Mouse (Mus musculus) myocyte (in vitro differentiated cells): ENCODE measurements around the gene Amigo3. TPM values are rescaled to one million over a fixed set of nuclear protein-coding genes. Genes with fewer than 3 reads are reported as not detected.
"Not testable (repeated sequence)": the region's sequence is repeated elsewhere in the genome, so short reads cannot be mapped to it uniquely, and the experiment has no call there.

Source experiments
- H3K27me3 ChIP-seq: one replicate; pipeline ENCODE4 v1.6.1; 2011; ENCODE audit not compliant: control insufficient read depth, insufficient read depth, insufficient read length
- H3K36me3 ChIP-seq: one replicate; pipeline ENCODE4 v1.6.1; 2011; ENCODE audit not compliant: control insufficient read depth, insufficient read depth
- H3K4me2 ChIP-seq: one replicate; pipeline ENCODE4 v1.6.1; 2011; ENCODE audit warnings: low read depth, control low read depth
- H3K4me3 ChIP-seq: one replicate; pipeline ENCODE4 v1.5.1; 2011; ENCODE audit warnings: mild to moderate bottlenecking, control low read depth, moderate library complexity
- H3K79me2 ChIP-seq: one replicate; pipeline ENCODE4 v1.6.1; 2011; ENCODE audit not compliant: control insufficient read depth, insufficient read depth
- H3ac ChIP-seq: one replicate; pipeline ENCODE4 v1.6.1; 2011; ENCODE audit not compliant: control insufficient read depth, insufficient read length
- CEBPB ChIP-seq: IDR thresholded peaks from 2 replicates; pipeline ENCODE4 v1.6.1; 2011; ENCODE audit warnings: mild to moderate bottlenecking, moderate library complexity; ENCODE audit not compliant: poor library complexity, insufficient read depth, severe bottlenecking
- E2F4 ChIP-seq: IDR thresholded peaks from one replicate; pipeline ENCODE4 v1.6.1; 2011; ENCODE audit warnings: mild to moderate bottlenecking, control low read depth, moderate library complexity; ENCODE audit not compliant: insufficient read depth
- MAX ChIP-seq: IDR thresholded peaks from one replicate; pipeline ENCODE4 v1.6.1; 2011; ENCODE audit warnings: low read depth, mild to moderate bottlenecking, control low read depth
- MYOD1 ChIP-seq, 3 experiments: IDR thresholded peaks; one replicate each; pipeline ENCODE4 v1.6.1; 2011; ENCODE audit warnings: control low read depth in 2 of 3, low read depth in 2 of 3, mild to moderate bottlenecking in 2 of 3, moderate library complexity in 1 of 3; ENCODE audit not compliant: insufficient read length in 2 of 3, control insufficient read depth in 1 of 3
- MYOG ChIP-seq, 3 experiments: IDR thresholded peaks; one replicate each; pipeline ENCODE4 v1.6.1; 2011; ENCODE audit warnings: control low read depth in 2 of 3, low read depth in 2 of 3, mild to moderate bottlenecking in 2 of 3; ENCODE audit not compliant: insufficient read length in 2 of 3, control insufficient read depth in 1 of 3, insufficient read depth in 1 of 3
- POLR2A ChIP-seq: IDR thresholded peaks from one replicate; pipeline ENCODE4 v1.6.1; 2011; ENCODE audit warnings: low read depth, mild to moderate bottlenecking, control low read depth, moderate library complexity; ENCODE audit not compliant: insufficient read length
- POLR2AphosphoS2 ChIP-seq: IDR thresholded peaks from one replicate; pipeline ENCODE4 v1.6.1; 2011; ENCODE audit warnings: low read depth, control low read depth; ENCODE audit not compliant: insufficient read length
- REST ChIP-seq: IDR thresholded peaks from one replicate; pipeline ENCODE4 v1.6.1; 2011; ENCODE audit warnings: mild to moderate bottlenecking, control low read depth, moderate library complexity; ENCODE audit not compliant: insufficient read depth, insufficient read length
- SRF ChIP-seq: IDR thresholded peaks from one replicate; pipeline ENCODE4 v1.6.1; 2011; ENCODE audit warnings: low read depth; ENCODE audit not compliant: control insufficient read depth, insufficient read length
- TCF12 ChIP-seq: IDR thresholded peaks from one replicate; pipeline ENCODE4 v1.6.1; 2011; ENCODE audit warnings: mild to moderate bottlenecking, control low read depth; ENCODE audit not compliant: poor library complexity, insufficient read depth, severe bottlenecking
- TCF3 ChIP-seq: IDR thresholded peaks from one replicate; pipeline ENCODE4 v1.6.1; 2011; ENCODE audit warnings: low read depth, control low read depth; ENCODE audit not compliant: insufficient read length
- USF1 ChIP-seq: IDR thresholded peaks from one replicate; pipeline ENCODE4 v1.6.1; 2011; ENCODE audit warnings: low read depth, mild to moderate bottlenecking, control low read depth, moderate library complexity
- polyA plus RNA-seq: library from polyadenylated mRNA; unstranded; fragments of >200 nt; fragmentation: generic; extraction: Trizol; gene quantifications from one replicate; pipeline ENCODE4 v1.2.1, GENCODE M21; 2012; ENCODE audit warnings: missing spikeins

Amigo3 gene
- 1.8 TPM for polyA plus RNA-seq

DNA sequence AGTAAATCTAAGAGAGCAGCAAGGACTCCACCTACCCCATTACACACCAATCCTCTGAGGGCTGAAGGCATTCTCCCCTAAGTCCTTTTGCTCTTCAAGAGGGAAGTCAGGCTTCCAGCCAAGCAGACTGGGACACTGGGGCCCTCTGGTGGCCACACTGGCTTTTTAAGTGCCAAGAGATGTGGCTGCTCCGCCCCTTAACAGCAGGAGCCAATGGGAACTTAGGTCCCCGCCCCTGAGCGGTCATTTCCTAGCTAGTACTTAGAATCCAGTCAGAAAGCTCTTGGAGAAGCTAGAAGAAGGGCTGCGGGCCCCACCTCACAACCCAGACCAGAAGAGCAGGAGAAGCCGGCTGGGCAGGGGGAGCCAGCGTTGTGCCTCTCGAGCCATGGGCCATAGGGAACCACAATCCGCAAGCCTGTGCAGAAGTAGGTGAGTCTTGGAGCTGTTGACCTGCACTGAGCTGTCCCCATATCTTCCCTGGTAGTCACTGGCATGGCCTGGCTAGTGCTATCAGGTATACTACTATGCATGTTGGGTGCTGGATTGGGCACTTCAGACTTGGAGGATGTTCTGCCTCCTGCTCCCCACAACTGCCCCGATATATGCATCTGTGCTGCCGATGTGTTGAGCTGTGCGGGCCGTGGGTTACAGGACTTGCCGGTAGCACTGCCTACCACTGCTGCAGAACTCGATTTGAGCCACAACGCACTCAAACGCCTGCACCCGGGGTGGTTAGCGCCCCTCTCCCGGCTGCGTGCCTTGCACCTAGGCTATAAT is at the start of gene Amigo3:
Gene Amigo3, plus strand, starts transcription at position 275 of the 780 bp plus-strand sequence.
- H3K4me2 ChIP-seq: no peak within 1 kb of the TSS
- peaks cover 6% of the 10 kb centered on the region for H3K36me3 ChIP-seq
- no peak within 1 kb of the TSS for H3ac ChIP-seq

DNA sequence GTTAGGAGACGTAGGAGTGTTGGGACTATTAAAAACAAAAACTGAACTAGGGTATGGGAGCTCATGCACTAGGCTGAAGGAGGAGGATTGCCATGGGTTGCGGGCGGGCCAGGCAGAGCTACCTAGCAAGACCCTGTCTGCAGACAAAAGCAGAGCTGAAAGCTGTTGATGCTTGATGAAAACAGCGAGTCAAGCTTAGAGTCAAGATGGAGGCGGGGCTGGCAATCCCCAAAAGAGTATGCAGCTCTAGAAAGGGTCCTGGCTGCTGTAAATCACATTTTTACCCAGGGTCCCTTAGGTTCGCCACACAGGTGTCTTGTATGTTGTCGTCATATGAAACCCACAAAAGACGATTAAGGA is 49.4 kb upstream of the Amigo3 start:
- Histone ChIP-seq H3K4me2 (peak overlapping the region; percentile 94), H3K79me2 (peaks cover 55% of the 10 kb centered on the region), H3K4me3 (peak overlapping the region; percentile 45), H3ac (peak overlapping the region; percentile 62), H3K27me3 (peaks cover 13% of the 10 kb centered on the region), H3K36me3 (no peaks in the 10 kb centered on the region)
- no peak for TF ChIP-seq MYOG (IDR thresholded peaks at IDR 0.05; ENCODE audit: control insufficient read depth in 1 of 3, insufficient read depth in 1 of 3, insufficient read length in 2 of 3, low read depth in 2 of 3)
- TF ChIP-seq SRF: no peak
- no peak for TF ChIP-seq E2F4
- TF ChIP-seq TCF3: no peak

More for the DNA sequence above, at the start of gene Amigo3:
- Histone ChIP-seq H3K4me3 (no peak within 1 kb of the TSS), H3K79me2 (peaks cover 7% of the 10 kb centered on the region), H3K27me3 (no peaks in the 10 kb centered on the region)
- TF ChIP-seq POLR2A (peak; percentile 20), E2F4 (no peak), POLR2AphosphoS2 (peak; percentile 73), SRF (no peak), REST (no peak)

DNA sequence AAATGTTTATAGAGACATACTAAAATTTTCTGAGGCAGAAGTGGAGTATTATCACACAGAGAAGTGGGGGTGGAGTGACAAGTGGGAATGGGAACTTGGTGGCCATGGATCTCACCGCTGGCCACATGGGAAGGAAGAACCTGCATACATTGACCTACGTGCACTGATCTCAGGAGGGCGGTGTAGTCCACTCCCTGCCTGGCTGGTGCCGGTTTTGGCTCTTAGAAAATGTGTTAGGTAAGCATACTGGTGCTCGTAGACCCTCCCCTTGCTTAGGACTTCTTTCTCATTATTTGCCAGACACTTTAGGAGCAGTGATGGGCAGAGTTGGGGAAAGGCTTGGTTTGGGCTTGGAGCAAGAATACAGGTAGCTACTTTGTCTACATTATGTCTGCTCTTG is 44.9 kb upstream of the Amigo3 start:
- H3K79me2 ChIP-seq: peaks cover 93% of the 10 kb centered on the region
- H3K36me3 ChIP-seq: no peaks in the 10 kb centered on the region
- TF ChIP-seq MYOD1 (IDR thresholded peaks at IDR 0.05; ENCODE audit: control insufficient read depth in 1 of 3, insufficient read length in 2 of 3, low read depth in 2 of 3) (no peak), MYOG (IDR thresholded peaks at IDR 0.05; ENCODE audit: control insufficient read depth in 1 of 3, insufficient read depth in 1 of 3, insufficient read length in 2 of 3, low read depth in 2 of 3) (no peak), POLR2AphosphoS2 (no peak), USF1 (no peak), CEBPB (no peak)
- no peaks in the 10 kb centered on the region for H3K27me3 ChIP-seq
- H3ac ChIP-seq: no peak overlapping the region
- no peak overlapping the region for H3K4me2 ChIP-seq
- H3K4me3 ChIP-seq: no peak overlapping the region

DNA sequence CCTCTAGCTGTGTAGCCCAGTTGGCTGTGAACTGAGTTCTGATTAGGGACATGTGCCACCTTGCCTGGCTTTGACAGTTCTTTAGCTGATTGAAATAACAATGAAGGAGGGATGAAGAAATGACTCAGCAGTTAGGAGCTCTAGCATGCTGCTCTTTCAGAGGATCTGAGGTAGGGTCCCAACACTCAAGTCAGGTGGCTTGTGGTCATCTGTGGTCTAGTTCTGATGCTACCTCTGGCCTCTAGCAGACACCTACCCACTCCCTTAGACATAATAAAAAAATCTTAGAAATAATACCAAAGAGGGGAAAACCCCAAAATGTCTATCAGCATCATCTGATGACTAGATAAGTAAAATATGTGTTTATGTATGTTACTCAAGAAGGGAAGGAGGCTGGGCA is 42.6 kb upstream of the Amigo3 start:
- H3K4me3 ChIP-seq: no peak overlapping the region
- H3K79me2 ChIP-seq: peaks cover 69% of the 10 kb centered on the region
- H3K36me3 ChIP-seq: no peaks in the 10 kb centered on the region
- no peaks in the 10 kb centered on the region for H3K27me3 ChIP-seq
- no peak for TF ChIP-seq TCF12
- no peak for TF ChIP-seq POLR2AphosphoS2
- no peak for TF ChIP-seq MAX
- no peak for TF ChIP-seq MYOG (IDR thresholded peaks at IDR 0.05; ENCODE audit: control insufficient read depth in 1 of 3, insufficient read depth in 1 of 3, insufficient read length in 2 of 3, low read depth in 2 of 3)
- no peak for TF ChIP-seq SRF
- TF ChIP-seq CEBPB: no peak
- TF ChIP-seq POLR2A: no peak
- no peak for TF ChIP-seq MYOD1 (IDR thresholded peaks at IDR 0.05; ENCODE audit: control insufficient read depth in 1 of 3, insufficient read length in 2 of 3, low read depth in 2 of 3)
- TF ChIP-seq USF1: no peak
- TF ChIP-seq TCF3: no peak
- no peak for TF ChIP-seq E2F4
- no peak for TF ChIP-seq REST
- H3K4me2 ChIP-seq: no peak overlapping the region
- H3ac ChIP-seq: no peak overlapping the region

DNA sequence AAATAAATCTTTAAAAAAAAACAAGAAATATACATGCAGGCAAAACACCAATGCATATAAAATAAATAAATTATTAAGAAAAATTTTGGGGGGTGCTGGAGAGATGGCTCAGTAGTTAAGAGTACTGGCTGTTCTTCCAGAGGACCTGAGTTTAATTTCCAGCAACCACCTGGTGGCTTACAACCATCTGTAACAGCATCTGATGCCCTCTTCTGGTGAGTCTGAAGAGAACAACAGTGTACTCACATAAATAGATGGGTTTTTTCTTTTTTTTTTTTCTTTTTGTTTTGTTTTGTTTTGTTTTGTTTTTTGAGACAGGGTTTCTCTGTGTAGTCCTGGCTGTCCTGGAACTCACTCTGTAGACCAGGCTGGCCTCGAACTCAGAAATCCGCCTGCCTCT is 39.4 kb upstream of the Amigo3 start:
- H3K79me2 ChIP-seq: peaks cover 40% of the 10 kb centered on the region
- H3ac ChIP-seq, H3K4me2 ChIP-seq, H3K4me3 ChIP-seq, H3K36me3 ChIP-seq, H3K27me3 ChIP-seq: not testable (repeated sequence)

DNA sequence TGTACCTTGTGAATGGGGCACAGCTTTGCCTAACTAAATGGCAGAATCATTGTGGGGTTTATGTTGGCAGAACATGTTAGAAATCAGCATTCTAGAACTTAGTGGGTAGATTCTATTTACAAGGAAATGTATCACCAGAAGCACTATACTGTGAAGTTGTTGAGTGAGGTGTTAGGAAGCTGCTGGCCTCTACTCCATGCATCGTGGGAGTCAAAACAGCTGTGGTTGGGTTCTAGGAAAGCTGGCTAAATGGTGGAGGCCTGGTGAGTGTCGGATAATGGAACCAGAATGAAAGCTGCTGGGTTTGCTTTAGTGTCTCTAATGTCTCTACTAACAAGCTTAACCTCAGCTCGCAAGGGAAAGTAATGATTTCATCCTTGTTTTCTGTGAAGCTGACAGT is 35.8 kb upstream of the Amigo3 start:
- Histone ChIP-seq H3K79me2 (peaks cover 23% of the 10 kb centered on the region), H3ac (no peak overlapping the region), H3K36me3 (no peaks in the 10 kb centered on the region), H3K4me3 (no peak overlapping the region), H3K4me2 (no peak overlapping the region), H3K27me3 (no peaks in the 10 kb centered on the region)
- no peak for TF ChIP-seq TCF3
